Mouse (Mus musculus) heart, embryonic 11.5 days (tissue): ENCODE measurements around the gene Zbtb20. TPM values are rescaled to one million over a fixed set of nuclear protein-coding genes. Genes with fewer than 3 reads are reported as not detected.

ENCODE experiments used
- ATAC-seq: fragments of 200-750 bp; cut with Nextera tagmentation; replicated peaks from 2 replicates; pipeline ENCODE4 v1.8.0; 2017; ENCODE audit warnings: moderate library complexity; ENCODE audit not compliant: insufficient number of reproducible peaks, low FRiP score, low TSS enrichment
- H3K27ac ChIP-seq: fragments of 300-500 bp; sonication (generic); 2 replicates; pipeline ENCODE4 v1.5.1; 2014; ENCODE audit warnings: mild to moderate bottlenecking, low read depth, low read length
- H3K27me3 ChIP-seq: fragments of 300-500 bp; sonication (generic); 2 replicates; pipeline ENCODE4 v1.6.1; 2014; ENCODE audit warnings: mild to moderate bottlenecking, low read length, mixed read lengths; ENCODE audit not compliant: control insufficient read depth, insufficient read depth
- H3K36me3 ChIP-seq: fragments of 300-500 bp; sonication (generic); 2 replicates; pipeline ENCODE4 v1.6.1; 2014; ENCODE audit warnings: mild to moderate bottlenecking, low read length, moderate library complexity, mixed read lengths; ENCODE audit not compliant: control insufficient read depth, insufficient read depth
- H3K4me1 ChIP-seq: fragments of 300-500 bp; sonication (generic); 2 replicates; pipeline ENCODE4 v1.6.1; 2014; ENCODE audit warnings: low read length; ENCODE audit not compliant: control insufficient read depth, insufficient read depth
- H3K4me2 ChIP-seq: fragments of 300-500 bp; sonication (generic); 2 replicates; pipeline ENCODE4 v1.6.1; 2014; ENCODE audit warnings: mild to moderate bottlenecking, moderate library complexity
- H3K4me3 ChIP-seq: fragments of 300-500 bp; sonication (generic); 2 replicates; pipeline ENCODE4 v1.5.1; 2014; ENCODE audit warnings: low read depth, low read length
- H3K9ac ChIP-seq: fragments of 300-500 bp; sonication (generic); 2 replicates; pipeline ENCODE4 v1.6.1; 2014; ENCODE audit warnings: mild to moderate bottlenecking, low read depth, low read length, moderate library complexity
- H3K9me3 ChIP-seq: fragments of 300-500 bp; sonication (generic); replicated peaks from 2 replicates; pipeline ENCODE4 v1.6.1; 2016; ENCODE audit warnings: low read length; ENCODE audit not compliant: control insufficient read depth
- WGBS: fragments of 180-500 bp; shearing (Covaris S2); extraction: QIAGEN DNeasy Blood & Tissue Kit; methylation state at CpG from one replicate; pipeline ENCODE4 v1.1.7; 2014; ENCODE audit not compliant: insufficient replicate concordance; 5-methylcytosine and 5-hydroxymethylcytosine counted together
- polyA plus RNA-seq: library from polyadenylated mRNA; unstranded; fragments of >200 nt; fragmentation: Nextera tagmentation; extraction: Ambion mirVana; gene quantifications from 2 replicates; pipeline ENCODE4 v1.2.1, GENCODE M21; 2014

Zbtb20 gene
- polyA plus RNA-seq, 1 experiment from 2014 or later: 39.0 TPM

GRCm38 (mm10) chr16:42900328-42900727 is 24.6 kb downstream of the Zbtb20 start:
- Histone ChIP-seq H3K27me3 (no peaks in the 10 kb centered on the region), H3K27ac (no peak overlapping the region), H3K9ac (no peak overlapping the region), H3K36me3 (no peaks in the 10 kb centered on the region), H3K4me1 (no peaks in the 10 kb centered on the region), H3K4me2 (no peak overlapping the region), H3K4me3 (no peak overlapping the region), H3K9me3 (no peaks in the 10 kb centered on the region)
- ATAC-seq: no peak
- 89% methylated on average over 1 of the region's 1 CpGs for WGBS

- H3K9me3 ChIP-seq: no peaks in the 10 kb centered on the region
- peak overlapping the region; percentile 25 for H3K4me3 ChIP-seq
- no peaks in the 10 kb centered on the region for H3K27me3 ChIP-seq
- 0 out of 2 replicates have a peak, but pooled peaks cover 3% of the 10 kb centered on the region for H3K4me1 ChIP-seq
- H3K27ac ChIP-seq: peak overlapping the region; percentile 70
- H3K4me2 ChIP-seq: peak overlapping the region; percentile 57
- ATAC-seq: no peak
- H3K36me3 ChIP-seq: no peaks in the 10 kb centered on the region
- H3K9ac ChIP-seq: peak overlapping the region; percentile 78
- WGBS: 34% methylated on average over 4 of the region's 4 CpGs
Observed at GRCm38 (mm10) chr16:42907283-42907701, 31.6 kb downstream of the Zbtb20 start.

- Histone ChIP-seq H3K9me3 (no peaks in the 10 kb centered on the region), H3K4me2 (no peak overlapping the region), H3K9ac (no peak overlapping the region), H3K27me3 (no peaks in the 10 kb centered on the region), H3K36me3 (no peaks in the 10 kb centered on the region), H3K4me1 (0 out of 2 replicates have a peak, but pooled peaks cover 3% of the 10 kb centered on the region), H3K27ac (no peak overlapping the region), H3K4me3 (no peak overlapping the region)
- ATAC-seq: no peak
Observed at GRCm38 (mm10) chr16:42908381-42908780, 32.7 kb downstream of the Zbtb20 start.

- no peak overlapping the region for H3K4me2 ChIP-seq
- H3K27me3 ChIP-seq: no peaks in the 10 kb centered on the region
- ATAC-seq: no peak
- H3K4me1 ChIP-seq: 0 out of 2 replicates have a peak, but pooled peaks cover 3% of the 10 kb centered on the region
- WGBS: 78% methylated on average over 5 of the region's 5 CpGs
- no peak overlapping the region for H3K4me3 ChIP-seq
- H3K9ac ChIP-seq: no peak overlapping the region
- H3K27ac ChIP-seq: no peak overlapping the region
- H3K36me3 ChIP-seq: no peaks in the 10 kb centered on the region
- H3K9me3 ChIP-seq: no peaks in the 10 kb centered on the region
Observed at GRCm38 (mm10) chr16:42908896-42909295, 33.2 kb downstream of the Zbtb20 start.

GRCm38 (mm10) chr16:42910016-42910415 is 34.3 kb downstream of the Zbtb20 start:
- H3K4me1 ChIP-seq: 0 out of 2 replicates have a peak, but pooled peaks cover 3% of the 10 kb centered on the region
- 63% methylated on average over 4 of the region's 4 CpGs for WGBS
- H3K4me2 ChIP-seq: no peak overlapping the region
- 0 out of 2 replicates have a peak overlapping the region, but pooled peaks have one; percentile 6 for H3K27ac ChIP-seq
- no peaks in the 10 kb centered on the region for H3K9me3 ChIP-seq
- H3K27me3 ChIP-seq: no peaks in the 10 kb centered on the region
- no peak for ATAC-seq
- no peak overlapping the region for H3K4me3 ChIP-seq
- no peak overlapping the region for H3K9ac ChIP-seq
- no peaks in the 10 kb centered on the region for H3K36me3 ChIP-seq

GRCm38 (mm10) chr16:42910716-42911115 is 35.0 kb downstream of the Zbtb20 start:
- no peak overlapping the region for H3K9ac ChIP-seq
- no peak overlapping the region for H3K4me3 ChIP-seq
- H3K9me3 ChIP-seq: no peaks in the 10 kb centered on the region
- no peak overlapping the region for H3K4me2 ChIP-seq
- no peaks in the 10 kb centered on the region for H3K36me3 ChIP-seq
- H3K4me1 ChIP-seq: 0 out of 2 replicates have a peak, but pooled peaks cover 3% of the 10 kb centered on the region
- no peak overlapping the region for H3K27ac ChIP-seq
- no peak for ATAC-seq
- H3K27me3 ChIP-seq: no peaks in the 10 kb centered on the region
- 25% methylated on average over 3 of the region's 3 CpGs for WGBS

- WGBS: 75% methylated on average over 4 of the region's 4 CpGs
- Histone ChIP-seq H3K36me3 (no peaks in the 10 kb centered on the region), H3K27ac (no peak overlapping the region), H3K9ac (no peak overlapping the region), H3K4me3 (no peak overlapping the region), H3K4me1 (0 out of 2 replicates have a peak, but pooled peaks cover 3% of the 10 kb centered on the region), H3K9me3 (no peaks in the 10 kb centered on the region), H3K4me2 (no peak overlapping the region), H3K27me3 (no peaks in the 10 kb centered on the region)
- no peak for ATAC-seq
Observed at GRCm38 (mm10) chr16:42911326-42911725, 35.6 kb downstream of the Zbtb20 start.

GRCm38 (mm10) chr16:42911815-42912214 is 36.1 kb downstream of the Zbtb20 start:
- ATAC-seq: no peak
- 74% methylated on average over 5 of the region's 5 CpGs for WGBS
- Histone ChIP-seq H3K4me1 (0 out of 2 replicates have a peak, but pooled peaks cover 3% of the 10 kb centered on the region), H3K27ac (no peak overlapping the region), H3K9me3 (no peaks in the 10 kb centered on the region), H3K27me3 (no peaks in the 10 kb centered on the region), H3K4me3 (no peak overlapping the region), H3K36me3 (no peaks in the 10 kb centered on the region), H3K9ac (no peak overlapping the region), H3K4me2 (no peak overlapping the region)

GRCm38 (mm10) chr16:42913291-42913690 is 37.6 kb downstream of the Zbtb20 start:
- ATAC-seq: no peak
- Histone ChIP-seq H3K36me3 (no peaks in the 10 kb centered on the region), H3K4me3 (no peak overlapping the region), H3K27ac (no peak overlapping the region), H3K9me3 (no peaks in the 10 kb centered on the region), H3K4me2 (no peak overlapping the region), H3K9ac (no peak overlapping the region), H3K27me3 (no peaks in the 10 kb centered on the region), H3K4me1 (0 out of 2 replicates have a peak, but pooled peaks cover 3% of the 10 kb centered on the region)
- 73% methylated on average over 8 of the region's 8 CpGs for WGBS
